Mouse (Mus musculus) frontal cortex, adult (tissue): ENCODE results near the gene Bmp6.

Source experiments
- ATAC-seq: cut with Nextera tagmentation; 2 replicates; pipeline ENCODE4 v1.9.2; 2017; ENCODE audit warnings: mild to moderate bottlenecking, moderate library complexity, mixed read lengths; ENCODE audit not compliant: low TSS enrichment

Gene Bmp6

GRCm38 (mm10) chr13:38429671-38430070, 84.8 kb downstream of the Bmp6 start:
- no peak for ATAC-seq

DNA sequence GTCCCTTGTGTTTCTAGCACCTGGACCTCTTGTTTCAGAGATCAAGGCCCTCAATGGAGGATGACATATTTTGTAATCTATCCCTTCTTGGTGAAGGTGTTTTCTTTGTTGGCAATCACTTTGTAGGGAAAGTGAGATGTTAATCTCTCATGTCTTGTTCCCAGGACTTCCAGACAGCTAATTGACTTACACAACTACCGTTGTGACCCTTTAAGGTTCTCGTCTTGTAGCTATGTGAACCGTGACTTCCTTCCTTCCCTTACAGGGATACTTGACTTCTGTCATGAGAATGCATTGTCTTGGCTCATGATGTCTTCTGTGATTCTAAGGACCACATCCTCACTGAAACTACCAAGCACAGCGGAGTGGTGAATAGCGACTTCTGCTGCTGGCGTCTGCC, 85.2 kb downstream of the Bmp6 start:
- ATAC-seq = no peak

GRCm38 (mm10) chr13:38434831-38435230, 89.9 kb downstream of the Bmp6 start:
- no peak for ATAC-seq

GRCm38 (mm10) chr13:38437930-38438329, 93.0 kb downstream of the Bmp6 start:
- ATAC-seq = no peak

DNA sequence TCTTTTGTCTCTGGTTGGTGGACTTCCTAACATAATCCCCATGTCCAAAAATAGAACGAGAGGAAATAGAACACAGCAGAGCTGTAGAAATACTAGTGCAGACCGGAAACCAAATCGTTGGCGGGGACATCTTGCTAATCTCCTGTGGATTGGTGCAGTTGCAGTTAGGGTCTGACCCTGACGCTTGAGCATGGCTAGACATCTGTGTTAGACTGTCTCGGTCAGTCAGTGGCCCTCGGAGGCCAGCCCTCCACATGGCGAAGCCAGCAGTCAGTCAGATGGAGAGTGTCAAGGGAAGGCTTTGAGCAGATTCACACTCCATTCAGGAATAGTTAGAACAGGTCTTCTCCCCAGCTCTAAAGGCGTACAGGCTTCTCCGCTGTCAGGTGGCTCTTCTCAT, 95.3 kb downstream of the Bmp6 start:
- ATAC-seq = no peak

GRCm38 (mm10) chr13:38448516-38449015, 103.7 kb downstream of the Bmp6 start:
- ATAC-seq = no peak

DNA sequence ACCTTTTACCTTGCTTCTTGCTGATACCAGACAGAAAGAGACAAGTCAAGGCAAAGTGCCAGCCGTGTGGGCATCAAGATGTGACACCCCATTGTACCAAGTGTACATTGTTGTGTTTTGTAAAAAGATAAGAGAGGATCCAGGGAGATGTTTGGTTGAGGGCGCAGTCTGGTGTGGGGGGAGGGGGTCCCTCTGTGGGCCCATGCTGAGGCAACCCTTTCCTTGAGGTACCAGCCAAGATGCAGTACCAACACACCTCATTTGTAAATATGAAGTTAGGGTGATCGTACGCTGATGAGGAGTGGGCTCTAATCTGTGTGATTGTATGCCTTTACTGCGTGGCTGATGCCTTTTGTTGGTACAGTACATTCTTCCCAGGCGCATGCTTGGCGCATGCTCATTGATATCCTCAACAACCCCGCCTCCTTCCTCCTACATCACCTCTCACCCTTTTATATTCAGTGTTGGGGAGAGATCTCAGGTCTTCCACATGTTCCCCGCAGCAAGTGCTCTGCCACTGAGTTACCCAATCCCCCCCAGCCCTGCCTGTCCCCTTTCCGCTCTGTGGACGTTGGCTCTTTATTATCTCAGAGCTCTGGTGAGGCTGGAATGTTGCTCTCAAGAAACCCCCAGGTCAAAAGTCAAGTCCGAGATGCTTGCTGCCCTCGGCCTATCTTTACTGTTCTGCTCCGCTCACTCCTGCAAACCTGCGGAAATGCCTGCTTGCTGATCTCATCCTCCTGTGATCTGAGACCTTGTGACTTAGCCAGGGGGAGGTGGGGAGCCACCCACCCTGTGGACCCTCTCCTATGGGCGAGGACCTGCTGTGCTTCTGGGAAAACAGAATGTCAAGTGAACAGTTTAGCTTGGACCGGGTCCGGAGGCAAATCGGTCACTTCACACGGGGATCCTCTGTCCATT, 105.4 kb downstream of the Bmp6 start:
- ATAC-seq = no peak

DNA sequence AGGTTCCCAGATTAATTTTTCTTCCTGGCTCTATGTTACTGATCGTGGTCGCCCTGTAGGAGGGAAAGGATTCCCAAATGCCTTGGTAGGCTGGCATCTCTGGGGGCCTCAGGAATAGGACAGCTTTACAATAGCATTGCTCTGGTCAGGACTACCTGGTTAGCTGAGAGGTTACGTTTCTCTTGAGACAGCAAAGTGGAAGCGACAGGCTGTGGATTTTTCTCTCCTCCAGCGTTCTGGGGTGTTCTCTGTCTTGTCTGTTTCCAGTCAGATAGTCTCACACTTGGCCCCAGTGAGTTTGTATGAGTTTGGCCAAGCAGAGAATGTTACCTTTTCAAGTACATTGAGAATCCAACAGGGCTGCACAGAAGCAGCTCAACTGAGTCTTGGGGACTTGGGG, 106.5 kb downstream of the Bmp6 start:
- ATAC-seq = no peak

DNA sequence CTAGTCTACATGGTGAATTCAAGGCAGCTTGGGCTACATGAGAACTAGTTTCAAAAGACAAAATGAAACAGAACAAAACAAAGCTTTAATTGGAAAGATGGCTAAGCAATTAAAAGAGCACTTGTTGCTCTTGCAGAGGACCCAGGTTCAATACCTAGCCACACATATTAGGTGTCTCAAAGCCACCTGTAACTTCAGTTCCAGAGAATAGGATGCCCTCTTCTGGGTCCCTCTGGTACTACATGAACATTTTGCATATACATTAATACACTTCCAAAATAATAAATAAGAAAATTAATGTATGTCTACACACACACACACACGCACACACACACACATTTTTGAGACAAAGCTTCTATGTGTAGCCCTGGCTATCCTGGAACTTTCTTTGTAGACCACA, 118.5 kb downstream of the Bmp6 start:
- no peak for ATAC-seq

- peak; percentile 41; the same call in 1 of the 2 replicates for ATAC-seq
These were observed 126.0 kb downstream of the Bmp6 start for GRCm38 (mm10) chr13:38470882-38471281.

DNA sequence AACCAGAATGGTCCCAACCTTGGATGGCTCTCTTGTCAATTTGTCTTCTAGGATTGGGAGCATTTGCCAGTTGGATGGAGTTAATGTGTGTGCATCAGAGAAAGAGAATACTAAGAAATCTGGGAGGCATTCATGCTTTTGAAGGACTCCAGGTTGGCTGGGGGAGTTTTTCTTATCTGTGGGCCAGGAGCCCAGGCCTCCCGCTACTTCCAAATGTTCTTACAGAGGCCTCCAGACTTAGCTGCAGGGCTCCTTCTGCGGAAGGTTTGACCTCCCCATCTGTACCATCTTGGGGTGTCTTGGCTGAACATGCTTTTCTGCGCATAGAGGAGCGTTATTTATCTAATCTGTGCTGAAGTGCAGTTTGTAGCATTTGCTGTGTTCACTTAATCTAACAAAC, 127.7 kb downstream of the Bmp6 start:
- no peak; the same call in none of the 2 replicates for ATAC-seq

- ATAC-seq = no peak
These were observed 128.6 kb downstream of the Bmp6 start for GRCm38 (mm10) chr13:38473497-38473896.

GRCm38 (mm10) chr13:38476936-38477335, 132.0 kb downstream of the Bmp6 start:
- no peak for ATAC-seq

DNA sequence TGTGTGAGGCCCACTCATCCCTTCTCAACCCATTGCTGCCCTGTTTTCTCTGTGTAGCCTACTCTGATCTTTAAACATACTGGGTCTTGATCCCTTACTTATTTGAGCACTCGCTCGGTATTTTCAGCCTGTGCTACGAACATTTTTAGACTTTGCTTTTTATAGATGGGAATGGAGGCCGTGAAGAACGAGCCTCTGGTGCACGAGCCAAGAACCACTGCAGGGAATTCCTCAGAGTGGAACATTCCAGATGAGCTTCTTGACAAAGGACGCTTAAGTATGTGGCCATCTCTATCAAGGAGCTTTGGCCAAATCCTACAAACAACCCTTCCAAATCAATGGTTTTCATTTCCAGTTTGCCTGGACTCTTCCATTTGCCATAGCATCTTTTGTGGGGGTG, 136.1 kb downstream of the Bmp6 start:
- peak; percentile 60 for ATAC-seq

DNA sequence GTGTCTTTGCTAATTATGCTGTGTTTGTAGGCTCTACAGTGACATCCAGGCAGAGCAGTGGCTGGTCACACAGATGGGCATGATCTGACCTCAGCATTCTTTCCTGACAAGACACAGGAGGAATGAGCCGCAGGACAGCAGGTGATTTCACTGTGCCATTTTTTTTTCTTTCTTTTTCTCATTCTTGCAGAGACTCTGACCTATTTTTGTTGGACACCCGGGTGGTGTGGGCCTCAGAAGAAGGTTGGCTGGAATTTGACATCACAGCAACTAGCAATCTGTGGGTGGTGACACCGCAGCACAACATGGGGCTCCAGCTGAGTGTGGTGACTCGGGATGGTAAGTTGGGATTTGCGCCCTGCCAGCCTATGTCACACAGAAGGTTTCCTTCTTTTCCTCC, 139.8 kb downstream of the Bmp6 start:
- ATAC-seq = no peak

GRCm38 (mm10) chr13:38486767-38487166, 141.9 kb downstream of the Bmp6 start:
- ATAC-seq = no peak

DNA sequence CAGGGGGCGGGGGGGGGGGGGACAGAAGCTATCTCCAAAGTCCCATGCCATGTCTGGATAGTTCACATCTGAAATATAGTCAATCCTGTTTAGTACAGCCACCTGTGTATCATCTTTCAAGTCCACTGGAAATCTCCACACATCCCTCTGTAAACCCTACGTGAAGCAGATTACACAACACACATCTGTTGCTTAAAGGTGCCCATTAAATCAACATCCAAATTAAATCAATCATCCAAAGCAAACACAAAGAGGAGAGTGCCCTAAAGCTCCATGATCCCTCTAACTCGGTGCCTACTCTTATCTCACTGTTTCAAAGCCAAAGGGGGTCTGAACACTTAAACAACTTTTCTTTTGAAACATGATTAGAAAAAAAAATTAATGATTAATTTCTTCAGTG, 151.8 kb downstream of the Bmp6 start:
- ATAC-seq = no peak

DNA sequence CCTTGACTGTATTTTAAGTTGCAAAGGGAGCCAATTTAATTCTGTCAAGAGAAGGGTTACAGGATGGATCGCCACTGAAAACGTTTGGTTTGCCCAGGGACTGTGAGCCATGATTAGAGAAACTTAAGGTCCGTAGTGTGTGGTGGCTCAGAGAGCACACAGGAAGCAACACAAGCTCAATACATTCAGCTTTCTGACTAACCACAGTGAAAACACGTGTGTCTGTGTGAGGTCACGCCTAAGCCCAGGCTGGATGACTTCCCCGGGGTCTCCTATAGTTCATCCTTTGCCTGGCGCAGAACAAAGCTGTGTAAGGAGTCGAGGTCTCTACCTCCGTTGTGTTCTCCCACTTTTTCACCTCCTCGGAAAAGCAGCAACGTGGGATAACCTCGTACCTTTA, 156.4 kb downstream of the Bmp6 start:
- no peak for ATAC-seq

- ATAC-seq = no peak
These were observed 158.4 kb downstream of the Bmp6 start for GRCm38 (mm10) chr13:38503137-38503849.

GRCm38 (mm10) chr13:38506320-38506719, 161.4 kb downstream of the Bmp6 start:
- ATAC-seq = no peak; the same call in 1 of the 2 replicates

GRCm38 (mm10) chr13:38506936-38507335, 162.0 kb downstream of the Bmp6 start:
- ATAC-seq = no peak

DNA sequence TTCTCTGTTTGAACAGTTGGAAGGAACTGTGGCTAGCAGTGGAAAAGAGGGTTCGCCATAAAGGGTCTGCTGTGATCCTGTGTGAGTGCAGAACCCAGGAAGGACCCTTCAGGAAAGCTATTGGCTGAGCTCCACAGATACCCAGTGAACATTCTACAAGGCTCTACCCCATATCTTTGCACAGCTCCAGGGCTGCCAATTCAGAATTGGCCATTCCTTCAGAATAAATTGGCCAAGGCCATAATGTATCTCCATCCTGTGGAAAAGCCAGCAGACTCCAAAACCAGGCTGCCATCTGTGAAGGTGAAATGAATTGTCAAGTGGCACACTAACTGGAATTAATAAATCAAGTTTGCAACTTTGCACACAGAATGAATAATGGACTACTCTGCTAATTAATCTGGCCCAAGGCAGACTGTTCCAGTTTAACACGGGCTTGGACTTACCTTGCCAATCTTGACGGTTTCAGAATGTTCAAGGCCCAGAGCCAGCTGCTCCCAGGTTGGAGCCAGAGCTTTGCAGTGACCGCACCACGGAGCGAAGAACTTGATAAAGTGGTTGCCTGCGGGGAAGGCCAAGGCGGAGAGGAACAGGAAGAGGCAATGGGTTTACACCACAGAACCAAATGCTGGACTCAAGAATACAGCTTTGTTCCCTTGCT, 164.9 kb downstream of the Bmp6 start:
- no peak for ATAC-seq
